Mouse (Mus musculus) midbrain, postnatal 0 days (tissue): ENCODE measurements around the gene Lrrk2. TPM values are rescaled to one million over a fixed set of nuclear protein-coding genes. Genes with fewer than 3 reads are reported as not detected.

Source experiments
- ATAC-seq: fragments of 200-750 bp; cut with Nextera tagmentation; 2 replicates; pipeline ENCODE4 v1.8.0; 2017; ENCODE audit warnings: moderate number of reproducible peaks, mild to moderate bottlenecking, moderate TSS enrichment, moderate library complexity; ENCODE audit not compliant: low FRiP score
- DNase-seq: peaks from one replicate; pipeline ENCODE4 v3.0.0-alpha.2; 2015; ENCODE audit warnings: low spot score
- H3K27ac ChIP-seq: fragments of 300-500 bp; sonication (generic); 2 replicates; pipeline ENCODE4 v1.5.1; 2014; ENCODE audit warnings: low read depth, mild to moderate bottlenecking, low read length, mixed read lengths
- H3K27me3 ChIP-seq: fragments of 300-500 bp; sonication (generic); 2 replicates; pipeline ENCODE4 v1.6.1; 2014; ENCODE audit warnings: low read length, control low read depth, mixed read lengths; ENCODE audit not compliant: insufficient read depth
- H3K36me3 ChIP-seq: fragments of 300-500 bp; sonication (generic); 2 replicates; pipeline ENCODE4 v1.6.1; 2014; ENCODE audit warnings: low read length, control low read depth, mixed read lengths; ENCODE audit not compliant: insufficient read depth
- H3K4me1 ChIP-seq: fragments of 300-500 bp; sonication (generic); 2 replicates; pipeline ENCODE4 v1.6.1; 2014; ENCODE audit warnings: mild to moderate bottlenecking, control low read depth, antibody characterized with exemption, low read length, mixed read lengths; ENCODE audit not compliant: insufficient read depth
- H3K4me2 ChIP-seq: fragments of 300-500 bp; sonication (generic); 2 replicates; pipeline ENCODE4 v1.6.1; 2014; ENCODE audit warnings: low read depth, mild to moderate bottlenecking, low read length, mixed read lengths; ENCODE audit not compliant: poor library complexity, severe bottlenecking
- H3K4me3 ChIP-seq: fragments of 300-500 bp; sonication (generic); 2 replicates; pipeline ENCODE4 v1.5.1; 2014; ENCODE audit warnings: low read depth, mild to moderate bottlenecking, low read length, moderate library complexity
- H3K9ac ChIP-seq: fragments of 300-500 bp; sonication (generic); replicated peaks from 2 replicates; pipeline ENCODE4 v1.6.1; 2014; ENCODE audit warnings: mild to moderate bottlenecking, low read length, moderate library complexity, mixed read lengths; ENCODE audit not compliant: poor library complexity, severe bottlenecking
- H3K9me3 ChIP-seq: fragments of 300-500 bp; sonication (generic); 2 replicates; pipeline ENCODE4 v1.6.1; 2016; ENCODE audit warnings: low read length, control low read depth
- CTCF ChIP-seq: IDR thresholded peaks from 2 replicates; pipeline ENCODE4 v1.5.1; 2016; ENCODE audit warnings: antibody characterized with exemption, mild to moderate bottlenecking
- WGBS: fragments of 180-500 bp; shearing (Covaris S2); extraction: QIAGEN DNeasy Blood & Tissue Kit; methylation state at CpG from one replicate; pipeline ENCODE4 v1.1.7; 2014; 5-methylcytosine and 5-hydroxymethylcytosine counted together
- polyA plus RNA-seq: library from polyadenylated mRNA; unstranded; fragments of >200 nt; fragmentation: Nextera tagmentation; extraction: Ambion mirVana; gene quantifications from 2 replicates; pipeline ENCODE4 v1.2.1, GENCODE M21; 2015
- total RNA-seq: library from RNA; depleted of rRNA; stranded (reverse); fragments of >200 nt; gene quantifications from 2 replicates; pipeline ENCODE4 v1.2.3, GENCODE M21; 2014

Gene Lrrk2
- total and polyA plus RNA-seq, 2 experiments from 2014 or later: 1.1 to 4.2 TPM

DNA sequence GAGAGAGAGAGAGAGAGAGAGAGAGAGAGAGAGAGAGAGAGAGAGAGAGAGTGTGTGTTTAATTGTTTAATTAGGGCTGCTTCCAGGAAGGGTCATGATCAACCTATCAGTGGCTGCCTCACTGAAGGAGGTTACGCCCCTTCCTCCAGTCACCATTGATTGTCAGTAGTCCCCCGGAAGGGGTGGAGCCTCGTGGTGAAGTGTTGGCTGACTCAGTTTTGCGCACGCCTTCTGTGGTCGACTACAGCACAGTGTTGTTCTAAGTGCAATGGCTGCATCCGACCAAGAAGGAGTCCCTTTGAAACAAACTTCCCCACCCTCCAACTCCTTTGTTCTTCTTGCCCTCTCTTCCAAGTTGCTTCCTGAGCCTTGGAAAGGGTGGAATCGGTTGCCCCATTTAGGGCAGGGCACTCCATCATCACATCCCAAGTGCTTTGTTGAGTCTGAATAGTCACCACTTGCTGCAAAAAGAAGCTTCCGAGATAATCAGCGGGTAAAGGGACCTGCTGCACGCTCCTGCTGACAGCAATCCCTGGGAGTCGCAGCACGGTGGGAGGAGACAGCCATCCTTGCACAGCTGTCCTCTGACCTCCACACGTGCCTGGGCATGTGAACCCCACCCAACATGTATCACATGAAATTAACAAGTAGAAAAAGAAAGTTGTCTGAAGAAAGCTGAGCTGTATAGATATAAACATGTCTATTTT is 62.4 kb downstream of the Lrrk2 start:
- Histone ChIP-seq H3K4me2 (no peak overlapping the region), H3K9ac (no peak overlapping the region), H3K27ac (no peak overlapping the region), H3K27me3 (no peaks in the 10 kb centered on the region), H3K9me3 (no peaks in the 10 kb centered on the region), H3K36me3 (no peaks in the 10 kb centered on the region), H3K4me1 (no peaks in the 10 kb centered on the region), H3K4me3 (no peak overlapping the region)
- TF ChIP-seq CTCF: no peak
- 79% methylated on average over 14 of the region's 14 CpGs for WGBS
- no peak for ATAC-seq
- DNase-seq: peak; percentile 15

DNA sequence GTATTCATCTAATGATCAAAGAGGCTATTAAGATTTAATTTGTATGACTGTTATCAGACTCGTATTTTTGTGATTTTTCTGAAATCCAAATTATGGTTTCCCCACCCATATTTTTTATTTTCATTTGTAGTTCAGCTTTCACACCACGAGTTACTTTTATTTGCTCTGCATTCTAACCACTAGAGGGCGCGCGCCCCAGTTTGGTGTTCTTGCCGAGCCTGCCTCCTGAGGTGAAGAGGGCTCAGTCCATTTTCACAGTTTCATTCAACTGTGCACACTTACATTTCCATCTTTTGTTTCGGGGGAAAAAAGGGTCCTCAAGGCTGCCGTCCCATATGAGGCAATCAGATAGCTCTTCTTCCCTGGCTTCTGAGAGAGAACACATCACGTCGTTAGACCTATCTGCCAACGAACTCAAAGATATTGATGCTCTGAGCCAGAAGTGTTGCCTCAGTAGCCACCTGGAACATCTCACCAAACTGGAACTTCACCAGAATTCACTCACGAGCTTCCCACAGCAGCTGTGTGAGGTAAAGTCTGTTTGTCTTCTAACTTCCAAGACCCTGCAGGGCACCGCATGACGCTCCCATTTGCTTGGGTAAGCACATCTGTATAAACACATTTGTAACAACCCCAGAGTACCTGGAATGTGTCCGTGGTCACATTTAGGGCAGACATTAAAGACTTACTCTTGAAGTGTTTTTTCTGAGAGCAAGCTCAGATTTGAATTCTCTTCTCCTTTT is 64.0 kb downstream of the Lrrk2 start:
- Histone ChIP-seq H3K27ac (no peak overlapping the region), H3K27me3 (no peaks in the 10 kb centered on the region), H3K4me2 (no peak overlapping the region), H3K4me3 (no peak overlapping the region), H3K4me1 (no peaks in the 10 kb centered on the region), H3K9ac (no peak overlapping the region), H3K9me3 (no peaks in the 10 kb centered on the region), H3K36me3 (no peaks in the 10 kb centered on the region)
- WGBS: 52% methylated on average over 15 of the region's 15 CpGs
- DNase-seq (peak; percentile 47), ATAC-seq (no peak)
- peak; percentile 78 for TF ChIP-seq CTCF

DNA sequence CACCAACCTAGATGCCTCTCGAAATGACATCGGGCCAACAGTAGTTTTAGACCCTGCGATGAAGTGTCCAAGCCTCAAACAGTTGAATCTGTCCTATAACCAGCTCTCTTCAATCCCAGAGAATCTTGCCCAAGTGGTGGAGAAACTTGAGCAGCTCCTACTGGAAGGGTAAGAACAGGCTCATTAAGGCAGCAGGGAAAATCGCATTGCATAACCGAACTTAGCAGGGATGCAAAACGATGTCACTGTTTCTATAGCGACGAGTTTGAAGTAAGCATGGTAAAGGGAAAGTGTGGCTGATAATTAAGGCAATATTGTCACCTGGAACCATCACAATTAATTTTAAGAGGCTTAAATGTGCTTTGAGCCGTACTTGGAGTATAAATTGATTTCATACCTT is 65.8 kb downstream of the Lrrk2 start:
- Histone ChIP-seq H3K4me3 (no peak overlapping the region), H3K9ac (no peak overlapping the region), H3K4me1 (no peaks in the 10 kb centered on the region), H3K4me2 (no peak overlapping the region), H3K27ac (no peak overlapping the region), H3K36me3 (no peaks in the 10 kb centered on the region), H3K27me3 (no peaks in the 10 kb centered on the region), H3K9me3 (no peaks in the 10 kb centered on the region)
- DNase-seq (no peak), ATAC-seq (no peak)
- TF ChIP-seq CTCF: peak; percentile 23; the same call in 1 of the 2 replicates
- WGBS: 70% methylated on average over 9 of the region's 9 CpGs

DNA sequence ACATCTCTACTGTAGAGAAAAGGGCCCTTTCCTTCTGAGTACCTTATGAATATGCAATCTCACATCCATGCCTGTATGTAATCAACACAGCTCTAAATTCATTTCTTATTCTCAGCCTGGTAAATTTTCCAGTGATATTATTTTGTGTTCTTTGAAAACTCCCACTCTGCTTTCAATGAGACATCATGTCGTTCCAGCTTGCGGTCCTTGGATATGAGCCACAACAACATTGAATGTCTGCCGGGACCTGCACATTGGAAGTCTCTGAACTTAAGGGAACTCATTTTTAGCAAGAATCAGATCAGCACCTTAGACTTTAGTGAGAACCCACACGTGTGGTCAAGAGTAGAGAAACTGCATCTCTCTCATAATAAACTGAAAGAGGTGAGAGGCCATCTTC is 72.5 kb downstream of the Lrrk2 start:
- Histone ChIP-seq H3K9me3 (no peaks in the 10 kb centered on the region), H3K36me3 (no peaks in the 10 kb centered on the region), H3K27ac (no peak overlapping the region), H3K4me2 (no peak overlapping the region), H3K27me3 (no peaks in the 10 kb centered on the region), H3K9ac (no peak overlapping the region), H3K4me1 (no peaks in the 10 kb centered on the region), H3K4me3 (no peak overlapping the region)
- no peak for TF ChIP-seq CTCF
- ATAC-seq (no peak), DNase-seq (no peak)
- 87% methylated on average over 4 of the region's 4 CpGs for WGBS

DNA sequence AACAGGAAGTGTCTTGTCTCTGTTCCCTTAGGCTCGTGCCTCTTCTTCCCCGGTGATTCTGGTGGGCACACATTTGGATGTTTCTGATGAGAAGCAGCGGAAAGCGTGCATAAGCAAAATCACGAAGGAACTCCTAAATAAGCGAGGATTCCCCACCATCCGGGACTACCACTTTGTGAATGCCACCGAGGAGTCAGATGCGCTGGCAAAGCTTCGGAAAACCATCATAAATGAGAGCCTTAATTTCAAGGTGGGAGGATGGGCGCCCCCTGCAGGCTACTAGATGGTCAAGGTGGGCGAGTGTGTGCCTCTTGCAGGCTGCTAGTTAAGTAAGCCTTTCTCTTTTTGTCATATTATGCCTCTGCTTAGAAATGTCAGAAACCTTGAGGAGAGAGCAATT is 79.1 kb downstream of the Lrrk2 start:
- Histone ChIP-seq H3K9me3 (no peaks in the 10 kb centered on the region), H3K36me3 (no peaks in the 10 kb centered on the region), H3K27me3 (no peaks in the 10 kb centered on the region), H3K4me2 (no peak overlapping the region), H3K9ac (no peak overlapping the region), H3K4me1 (no peaks in the 10 kb centered on the region), H3K27ac (no peak overlapping the region), H3K4me3 (no peak overlapping the region)
- WGBS: 53% methylated on average over 12 of the region's 12 CpGs
- peak; percentile 74 for TF ChIP-seq CTCF
- DNase-seq (peak; percentile 63), ATAC-seq (no peak)

DNA sequence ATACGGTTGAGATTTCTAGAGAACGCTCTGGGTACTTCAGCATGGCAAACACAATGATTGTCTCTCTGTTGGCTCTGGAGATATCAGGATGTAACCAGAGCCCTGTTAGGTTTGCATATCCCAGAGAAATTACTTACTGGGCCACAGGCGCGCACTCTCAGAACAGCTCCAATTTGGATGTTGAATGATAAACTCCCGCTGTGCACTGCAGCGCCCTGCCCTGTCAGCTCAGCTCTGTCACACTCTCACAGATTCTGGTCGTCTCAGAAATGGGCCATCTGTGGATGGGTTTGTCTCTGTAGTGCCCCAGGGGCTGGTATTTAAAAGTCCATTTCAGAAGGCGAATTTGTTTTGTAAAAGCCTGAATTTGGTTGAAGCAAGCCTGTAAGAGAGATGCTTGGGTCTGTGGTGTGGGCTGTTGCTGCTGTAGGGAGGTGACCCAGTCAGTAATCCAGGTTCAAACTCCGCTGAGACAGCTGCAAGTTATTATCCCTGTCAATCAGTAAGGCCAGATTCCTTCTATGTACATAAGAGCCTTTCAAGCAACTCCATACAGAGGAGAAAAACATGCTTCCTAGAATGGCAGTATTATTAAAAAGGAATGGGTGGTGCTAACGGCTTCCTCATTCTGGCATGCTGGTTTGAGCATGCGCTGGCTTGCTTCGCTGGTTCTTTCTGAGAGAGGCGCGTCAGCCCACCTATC is 80.6 kb downstream of the Lrrk2 start:
- DNase-seq (peak; percentile 14), ATAC-seq (no peak)
- Histone ChIP-seq H3K36me3 (no peaks in the 10 kb centered on the region), H3K27me3 (no peaks in the 10 kb centered on the region), H3K4me3 (no peak overlapping the region), H3K4me1 (no peaks in the 10 kb centered on the region), H3K4me2 (no peak overlapping the region), H3K9me3 (no peaks in the 10 kb centered on the region), H3K9ac (no peak overlapping the region), H3K27ac (no peak overlapping the region)
- no peak for TF ChIP-seq CTCF
- WGBS: 71% methylated on average over 14 of the region's 14 CpGs
